8 mouse cellular contexts compared by ENCODE assay signal in genomic region chr4:125265575-125265974, GRCm38 (mm10).
DNase-seq lines count a peak whose midpoint lies in the region; ATAC-seq lines count a peak whose summit lies in the region.

No protein-coding gene starts in this region.

- peaks cover 22% of the 10 kb centered on the region for H3K4me1 ChIP-seq in forebrain, embryonic 10.5 days
- peaks cover 34% of the 10 kb centered on the region for H3K4me1 ChIP-seq in forebrain, embryonic 16.5 days (replicated peaks; ENCODE audit: control insufficient read depth, insufficient read depth, low read length)
- H3K4me1 ChIP-seq in midbrain, embryonic 10.5 days: peaks cover 36% of the 10 kb centered on the region
- peaks cover 19% of the 10 kb centered on the region for H3K4me1 ChIP-seq in midbrain, embryonic 16.5 days (ENCODE audit: control insufficient read depth, insufficient read depth, low read length)
- H3K4me1 ChIP-seq in limb, embryonic 10.5 days: no peaks in the 10 kb centered on the region

- 14% methylated on average over 5 of the region's 5 CpGs for WGBS in forebrain, embryonic 10.5 days
- WGBS in forebrain, embryonic 16.5 days: 22% methylated on average over 5 of the region's 5 CpGs
- WGBS in midbrain, embryonic 10.5 days: 19% methylated on average over 5 of the region's 5 CpGs
- 15% methylated on average over 5 of the region's 5 CpGs for WGBS in midbrain, embryonic 16.5 days
- 20% methylated on average over 5 of the region's 5 CpGs for WGBS in limb, embryonic 10.5 days

- DNase-seq in forebrain, embryonic 10.5 days (ENCODE audit: extremely low spot score, low spot score): peak; percentile 61
- peak; percentile 66 for DNase-seq in midbrain, embryonic 10.5 days (ENCODE audit: low spot score)
- DNase-seq in cerebellum, adult 8-10 months: peak; percentile 11
- DNase-seq in limb, embryonic 10.5 days (ENCODE audit: low spot score): peak; percentile 79
- DNase-seq in retina, postnatal 1 day: peak; percentile 63

- H3K27ac ChIP-seq in forebrain, embryonic 10.5 days: no peak overlapping the region
- no peak overlapping the region for H3K27ac ChIP-seq in forebrain, embryonic 16.5 days (ENCODE audit: low read length)
- 0 out of 2 replicates have a peak overlapping the region, but pooled peaks have one; percentile 17 for H3K27ac ChIP-seq in midbrain, embryonic 10.5 days (replicated peaks)
- H3K27ac ChIP-seq in midbrain, embryonic 16.5 days (ENCODE audit: low read length): no peak overlapping the region
- H3K27ac ChIP-seq in limb, embryonic 10.5 days: no peak overlapping the region

- no peaks in the 10 kb centered on the region for H3K36me3 ChIP-seq in forebrain, embryonic 10.5 days (replicated peaks)
- H3K36me3 ChIP-seq in forebrain, embryonic 16.5 days (ENCODE audit: control insufficient read depth, insufficient read depth): no peaks in the 10 kb centered on the region
- H3K36me3 ChIP-seq in midbrain, embryonic 10.5 days: no peaks in the 10 kb centered on the region
- no peaks in the 10 kb centered on the region for H3K36me3 ChIP-seq in midbrain, embryonic 16.5 days (ENCODE audit: control insufficient read depth, insufficient read depth, low read length)
- H3K36me3 ChIP-seq in limb, embryonic 10.5 days: no peaks in the 10 kb centered on the region

- no peaks in the 10 kb centered on the region for H3K9me3 ChIP-seq in forebrain, embryonic 10.5 days
- no peaks in the 10 kb centered on the region for H3K9me3 ChIP-seq in forebrain, embryonic 16.5 days (ENCODE audit: control insufficient read depth, low read length)
- H3K9me3 ChIP-seq in midbrain, embryonic 10.5 days (replicated peaks): no peaks in the 10 kb centered on the region
- no peaks in the 10 kb centered on the region for H3K9me3 ChIP-seq in midbrain, embryonic 16.5 days (replicated peaks; ENCODE audit: control insufficient read depth, low read length, poor library complexity, severe bottlenecking)
- H3K9me3 ChIP-seq in limb, embryonic 10.5 days (replicated peaks): no peaks in the 10 kb centered on the region

- no peak for ATAC-seq in forebrain, embryonic 16.5 days
- no peak for ATAC-seq in midbrain, embryonic 16.5 days
- ATAC-seq in frontal cortex, adult (ENCODE audit: low TSS enrichment): no peak

- H3K4me3 ChIP-seq in forebrain, embryonic 10.5 days: no peak overlapping the region
- H3K4me3 ChIP-seq in forebrain, embryonic 16.5 days (replicated peaks; ENCODE audit: low read length): no peak overlapping the region
- H3K4me3 ChIP-seq in midbrain, embryonic 10.5 days: no peak overlapping the region
- no peak overlapping the region for H3K4me3 ChIP-seq in midbrain, embryonic 16.5 days (ENCODE audit: low read depth, low read length)
- H3K4me3 ChIP-seq in limb, embryonic 10.5 days: no peak overlapping the region

- no peak overlapping the region for H3K9ac ChIP-seq in forebrain, embryonic 16.5 days (replicated peaks; ENCODE audit: low read depth, low read length)
- no peak overlapping the region for H3K9ac ChIP-seq in midbrain, embryonic 16.5 days (ENCODE audit: low read depth, low read length)

- no peak overlapping the region for H3K4me2 ChIP-seq in forebrain, embryonic 16.5 days (ENCODE audit: low read length)
- H3K4me2 ChIP-seq in midbrain, embryonic 16.5 days (ENCODE audit: low read length): no peak overlapping the region

- peaks cover 90% of the 10 kb centered on the region for H3K27me3 ChIP-seq in forebrain, embryonic 10.5 days (ENCODE audit: poor library complexity, severe bottlenecking)
- peaks cover 8% of the 10 kb centered on the region for H3K27me3 ChIP-seq in forebrain, embryonic 16.5 days (replicated peaks; ENCODE audit: control insufficient read depth, insufficient read depth, low read length)
- peaks cover 88% of the 10 kb centered on the region for H3K27me3 ChIP-seq in midbrain, embryonic 10.5 days (ENCODE audit: low read depth, poor library complexity, severe bottlenecking)
- H3K27me3 ChIP-seq in midbrain, embryonic 16.5 days (ENCODE audit: control insufficient read depth, insufficient read depth, low read depth, low read length): 0 out of 2 replicates have a peak, but pooled peaks cover 2% of the 10 kb centered on the region
- peaks cover 70% of the 10 kb centered on the region for H3K27me3 ChIP-seq in limb, embryonic 10.5 days (ENCODE audit: low read depth, poor library complexity, severe bottlenecking)

Comparison
In these comparisons a context has a peak if more than half of its experiments do, and no peak if none do; other contexts are left out.
1. DNase-seq: peak in every context shown above with its lines; median percentile 79 in limb, embryonic 10.5 days; 66 in midbrain, embryonic 10.5 days; 63 in retina, postnatal 1 day; 61 in forebrain, embryonic 10.5 days; 11 in cerebellum, adult 8-10 months.